In genomic region chr12:35775396-35775795, GRCm38 (mm10) we compare ENCODE assay signal across 27 mouse cellular contexts.
"Had no signal": no experiment of that assay in that cellular context is flagged by ENCODE, and none has a peak within 500 bp of the region (broad histone marks: within the 10 kb centered on the region; RNA-seq: fewer than 3 reads in every experiment).

No protein-coding gene starts in this region.

- H3K4me3 ChIP-seq: embryonic facial prominence, embryonic 12.5 days; embryonic facial prominence, embryonic 13.5 days; embryonic facial prominence, embryonic 15.5 days; erythroblast, embryonic 14.5 days; forebrain, embryonic 10.5 days; forebrain, embryonic 12.5 days; forebrain, embryonic 13.5 days; forebrain, embryonic 15.5 days; gastrocnemius, adult 2 months; heart, adult 2 months; heart, embryonic 10.5 days had no signal

- DNase-seq: cerebellum, adult 9-10 months; cerebellum, adult 9-11 months; cerebellum, postnatal 10 days; cerebellum, postnatal 14 days; cerebellum, postnatal 25 days; cerebellum, postnatal 36 days; embryo, embryonic 11 days; forebrain, postnatal 0 days; gastrocnemius, adult 2 months; gastrocnemius, postnatal 10 days; gastrocnemius, postnatal 14 days; gastrocnemius, postnatal 25 days; gastrocnemius, postnatal 36 days; heart, adult 11 months; heart, adult 18-20 months; heart, adult 2 months had no signal

- ATAC-seq: forebrain, embryonic 13.5 days; forebrain, embryonic 14.5 days; forebrain, embryonic 15.5 days; forebrain, embryonic 16.5 days; forebrain, postnatal 0 days had no signal

- H3K27me3 ChIP-seq: embryonic facial prominence, embryonic 12.5 days; embryonic facial prominence, embryonic 13.5 days; embryonic facial prominence, embryonic 15.5 days; forebrain, embryonic 12.5 days; forebrain, embryonic 13.5 days; forebrain, embryonic 15.5 days had no signal

- H3K4me1 ChIP-seq: embryonic facial prominence, embryonic 12.5 days; embryonic facial prominence, embryonic 15.5 days; forebrain, embryonic 10.5 days; forebrain, embryonic 12.5 days; forebrain, embryonic 13.5 days; forebrain, embryonic 15.5 days; heart, embryonic 10.5 days had no signal

- H3K36me3 ChIP-seq: embryonic facial prominence, embryonic 12.5 days; embryonic facial prominence, embryonic 13.5 days; embryonic facial prominence, embryonic 15.5 days; forebrain, embryonic 10.5 days; forebrain, embryonic 12.5 days; forebrain, embryonic 15.5 days; heart, embryonic 10.5 days had no signal

- H3K27ac ChIP-seq: embryonic facial prominence, embryonic 12.5 days; embryonic facial prominence, embryonic 13.5 days; embryonic facial prominence, embryonic 15.5 days; forebrain, embryonic 10.5 days; forebrain, embryonic 12.5 days; forebrain, embryonic 13.5 days; forebrain, embryonic 15.5 days; gastrocnemius, adult 2 months; heart, adult 2 months; heart, embryonic 10.5 days had no signal

- H3K9me3 ChIP-seq: embryonic facial prominence, embryonic 12.5 days; embryonic facial prominence, embryonic 13.5 days; embryonic facial prominence, embryonic 15.5 days; forebrain, embryonic 10.5 days; forebrain, embryonic 12.5 days; forebrain, embryonic 13.5 days; forebrain, embryonic 15.5 days; heart, embryonic 10.5 days had no signal

- H3K9ac ChIP-seq: embryonic facial prominence, embryonic 12.5 days; embryonic facial prominence, embryonic 13.5 days; embryonic facial prominence, embryonic 15.5 days; forebrain, embryonic 12.5 days; forebrain, embryonic 13.5 days; forebrain, embryonic 15.5 days; forebrain, postnatal 0 days had no signal

- H3K4me2 ChIP-seq: embryonic facial prominence, embryonic 12.5 days; embryonic facial prominence, embryonic 13.5 days; embryonic facial prominence, embryonic 15.5 days; forebrain, embryonic 12.5 days; forebrain, embryonic 13.5 days; forebrain, embryonic 15.5 days had no signal
